Mouse (Mus musculus): Measurements from ENCODE around the gene Anpep. TPM values are rescaled to one million over a fixed set of nuclear protein-coding genes. Genes with fewer than 3 reads are reported as not detected.
"Not testable (repeated sequence)": the region's sequence is repeated elsewhere in the genome, so short reads cannot be mapped to it uniquely, and the experiment has no call there.

Anpep gene
- total RNA-seq, 2 experiments from 2014 or later: 13.7 to 17.4 TPM

- intact Hi-C loops (cut with DNase I): no loop called here
Observed at GRCm38 (mm10) chr7:79819515-79819914, 41.3 kb downstream of the Anpep start.

DNA sequence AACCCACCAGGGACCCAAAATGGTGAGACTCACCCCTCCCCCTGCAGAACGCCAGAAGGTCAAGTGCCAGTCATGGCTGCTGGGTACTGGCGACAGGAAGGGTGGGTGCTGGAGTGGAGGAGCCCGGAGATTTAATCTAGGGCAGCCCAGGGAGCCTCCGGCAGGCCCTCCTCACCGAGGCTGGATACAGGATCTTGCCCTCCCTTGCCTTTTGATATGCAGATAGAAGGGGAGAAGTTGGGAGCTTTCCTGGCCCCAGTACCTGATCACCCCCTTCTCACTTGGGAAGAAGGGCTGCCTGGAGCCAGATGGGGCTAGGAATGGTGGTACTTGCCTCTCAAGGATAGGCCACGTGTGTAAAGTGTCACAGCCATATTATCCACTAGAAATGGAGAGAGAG, 42.5 kb downstream of the Anpep start:
- no peak for DNase-seq (ENCODE audit: low spot score)
- intact Hi-C loops (cut with DNase I): no loop called here

More at GRCm38 (mm10) chr7:79819515-79819914, 41.3 kb downstream of the Anpep start:
- DNase-seq (ENCODE audit: low spot score): no peak

- intact Hi-C loops (cut with DNase I): no loop called here
- DNase-seq (ENCODE audit: low spot score): no peak
Observed at GRCm38 (mm10) chr7:79813409-79813808, 47.5 kb downstream of the Anpep start.

- intact Hi-C loops (cut with DNase I): no loop called here
- DNase-seq (ENCODE audit: low spot score): peak; percentile 46
Observed at GRCm38 (mm10) chr7:79810611-79811506, 50.0 kb downstream of the Anpep start, which contains the start of gene Mesp2. Gene Mesp2, plus strand, starts transcription at chr7:79810727.

- intact Hi-C loops (cut with DNase I): loop anchor here (10.0 kb wide), 1 partner anchor 206 kb away; no protein-coding TSS in a partner anchor
- DNase-seq (ENCODE audit: low spot score): no peak
Observed at GRCm38 (mm10) chr7:79808561-79808960, 52.3 kb downstream of the Anpep start.

DNA sequence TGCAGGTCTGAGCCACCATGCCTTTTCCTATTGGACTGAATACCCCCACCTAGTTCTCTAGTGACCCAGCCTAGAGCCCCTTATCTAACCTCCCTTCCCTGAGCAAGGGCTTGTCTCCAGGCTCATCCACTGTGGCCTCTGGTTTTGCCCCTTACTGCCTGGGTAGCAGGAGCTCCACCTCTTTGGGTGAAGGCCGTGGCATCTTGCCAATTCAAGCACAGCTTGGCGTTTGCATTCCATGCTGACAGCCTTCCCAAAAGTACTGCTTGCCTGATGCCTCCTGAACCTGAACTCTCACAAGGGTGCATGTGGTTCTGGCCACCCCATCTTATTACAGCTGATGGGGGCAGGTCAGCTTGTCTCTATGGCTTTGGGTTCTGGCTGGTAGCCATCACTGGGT, 57.0 kb downstream of the Anpep start:
- intact Hi-C loops (cut with DNase I): loop anchor here (10.0 kb wide), 1 partner anchor 211 kb away; no protein-coding TSS in a partner anchor
- DNase-seq (ENCODE audit: low spot score): no peak

DNA sequence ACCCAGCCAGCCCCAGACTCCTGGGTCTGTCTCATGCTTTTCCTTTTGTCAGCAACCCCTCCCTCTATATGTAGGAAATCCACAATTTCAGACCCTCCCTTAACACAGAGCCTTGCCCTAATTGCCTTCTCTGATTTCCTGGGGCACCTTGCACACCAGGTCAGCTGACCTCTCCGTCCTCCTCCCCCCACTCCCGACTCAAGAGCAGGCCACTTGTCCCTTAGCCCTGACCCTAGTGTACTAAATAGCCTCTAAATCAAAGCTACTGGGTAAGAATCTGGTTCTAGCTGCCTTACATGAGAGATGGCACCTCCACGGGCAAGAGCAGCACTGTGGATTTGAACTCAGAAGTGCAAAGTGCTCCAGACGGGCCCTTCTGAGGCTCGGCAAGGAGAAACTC, 58.8 kb downstream of the Anpep start:
- no peak for DNase-seq (ENCODE audit: low spot score)
- intact Hi-C loops (cut with DNase I): loop anchor here (10.0 kb wide), 1 partner anchor 213 kb away; no protein-coding TSS in a partner anchor

GRCm38 (mm10) chr7:79801391-79801790, 59.5 kb downstream of the Anpep start:
- DNase-seq (ENCODE audit: low spot score): no peak
- intact Hi-C loops (cut with DNase I): loop anchor here (10.0 kb wide), 1 partner anchor 213 kb away; no protein-coding TSS in a partner anchor

GRCm38 (mm10) chr7:79800336-79800735, 60.5 kb downstream of the Anpep start:
- intact Hi-C loops (cut with DNase I): loop anchor here (10.0 kb wide), 1 partner anchor 214 kb away; no protein-coding TSS in a partner anchor
- no peak for DNase-seq (ENCODE audit: low spot score)

GRCm38 (mm10) chr7:79799506-79799905, 61.4 kb downstream of the Anpep start:
- DNase-seq (ENCODE audit: low spot score): no peak
- intact Hi-C loops (cut with DNase I): loop anchor here (1.0 to 10.0 kb wide), 2 partner anchors 115 to 295 kb away; no protein-coding TSS in a partner anchor

GRCm38 (mm10) chr7:79799048-79799447, 61.8 kb downstream of the Anpep start:
- intact Hi-C loops (cut with DNase I): loop anchor here (1.0 to 10.0 kb wide), 2 partner anchors 115 to 296 kb away; no protein-coding TSS in a partner anchor

GRCm38 (mm10) chr7:79798606-79799005, 62.3 kb downstream of the Anpep start:
- intact Hi-C loops (cut with DNase I): loop anchor here (1.0 to 10.0 kb wide), 2 partner anchors 116 to 296 kb away; no protein-coding TSS in a partner anchor
- DNase-seq (ENCODE audit: low spot score): no peak

More at GRCm38 (mm10) chr7:79799048-79799447, 61.8 kb downstream of the Anpep start:
- DNase-seq (ENCODE audit: low spot score): peak; percentile 47

DNA sequence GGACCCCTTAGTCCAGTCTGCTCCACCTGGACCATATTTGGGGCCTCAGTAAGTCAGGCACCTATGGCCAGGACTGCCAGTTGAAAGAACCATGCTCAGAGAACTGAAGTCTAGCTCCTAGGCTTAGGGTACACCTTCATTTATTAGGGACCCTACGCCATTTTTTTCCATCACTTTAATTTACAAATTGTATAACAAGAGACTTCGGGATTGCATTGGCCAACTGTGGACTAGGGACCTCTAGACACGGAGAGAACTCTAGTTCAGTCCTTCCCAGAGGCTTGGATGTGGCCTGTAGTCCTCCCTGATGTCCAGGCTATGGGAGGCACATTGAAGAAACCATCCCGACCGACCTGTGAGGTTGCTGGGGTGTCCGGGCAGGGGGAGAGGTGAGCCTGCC, 67.2 kb downstream of the Anpep start, which contains the start of gene Mesp1:
TSS of gene Mesp1 (minus strand) at position 101 of the 400 bp plus-strand sequence.
- DNase-seq (ENCODE audit: low spot score): no peak
- intact Hi-C loops (cut with DNase I): loop anchor here (10.0 kb wide), 1 partner anchor 301 kb away; no protein-coding TSS in a partner anchor

GRCm38 (mm10) chr7:79792635-79793421, 68.0 kb downstream of the Anpep start:
- DNase-seq (ENCODE audit: low spot score): no peak
- intact Hi-C loops (cut with DNase I): loop anchor here (10.0 kb wide), 1 partner anchor 302 kb away; no protein-coding TSS in a partner anchor

DNA sequence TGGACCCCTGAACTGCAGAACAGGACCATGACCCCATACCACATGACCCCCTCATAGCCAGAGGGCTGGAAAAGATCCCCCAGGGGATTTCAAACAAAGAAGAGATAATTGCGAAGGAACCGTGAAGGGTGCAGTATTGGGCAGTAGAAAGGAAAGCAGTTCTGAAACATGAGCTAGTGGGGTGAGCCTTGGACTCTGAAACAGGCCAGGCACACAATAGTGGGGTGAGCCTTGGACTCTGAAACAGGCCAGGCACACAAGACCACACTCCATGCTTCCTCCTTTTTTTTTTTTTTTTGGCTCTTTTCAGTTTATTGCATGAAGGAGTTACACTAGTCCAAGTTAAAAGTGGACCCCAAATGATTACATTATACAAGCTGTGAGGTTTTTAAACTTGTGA, 71.0 kb downstream of the Anpep start:
- DNase-seq (ENCODE audit: low spot score): not testable (repeated sequence)
- intact Hi-C loops (cut with DNase I): loop anchor here (10.0 kb wide), 1 partner anchor 305 kb away; no protein-coding TSS in a partner anchor

DNA sequence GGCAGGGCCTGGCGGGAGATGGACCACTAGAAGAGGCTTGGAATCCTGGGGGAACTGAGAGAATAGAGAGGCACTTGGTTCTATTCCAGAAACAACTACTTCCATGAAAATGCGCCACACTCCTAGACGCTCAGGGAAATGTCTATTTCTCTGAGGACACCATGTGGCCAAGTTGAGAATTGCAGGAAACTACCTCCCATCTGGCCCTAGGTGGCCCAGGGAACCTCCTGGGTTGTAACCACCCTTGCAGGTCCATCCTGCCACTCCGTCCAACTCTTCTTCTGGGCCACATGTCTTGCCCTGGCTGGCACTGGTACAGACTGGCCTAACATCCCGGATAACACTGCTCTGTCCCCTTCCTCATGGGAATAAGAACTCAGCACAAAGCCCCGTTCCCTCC, 74.6 kb downstream of the Anpep start:
- intact Hi-C loops (cut with DNase I): no loop called here
- DNase-seq (ENCODE audit: low spot score): no peak

DNA sequence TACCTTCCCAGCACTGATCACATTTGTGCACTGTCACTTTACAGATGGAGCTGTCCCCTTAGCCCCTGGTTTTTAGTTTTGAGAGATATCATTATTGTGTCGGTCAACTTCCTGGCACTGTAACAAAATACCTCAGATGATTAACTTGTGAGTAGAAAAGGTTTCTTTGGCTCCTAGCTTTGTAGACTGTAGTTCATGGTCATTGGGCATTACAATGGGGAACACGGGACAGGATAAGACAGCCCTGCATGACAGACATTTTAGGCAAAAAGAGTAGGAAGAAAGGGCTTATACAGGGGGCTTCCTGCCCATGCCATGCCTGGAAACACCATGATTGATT, 78.4 kb downstream of the Anpep start:
- DNase-seq (ENCODE audit: low spot score): no peak
- intact Hi-C loops (cut with DNase I): no loop called here

DNA sequence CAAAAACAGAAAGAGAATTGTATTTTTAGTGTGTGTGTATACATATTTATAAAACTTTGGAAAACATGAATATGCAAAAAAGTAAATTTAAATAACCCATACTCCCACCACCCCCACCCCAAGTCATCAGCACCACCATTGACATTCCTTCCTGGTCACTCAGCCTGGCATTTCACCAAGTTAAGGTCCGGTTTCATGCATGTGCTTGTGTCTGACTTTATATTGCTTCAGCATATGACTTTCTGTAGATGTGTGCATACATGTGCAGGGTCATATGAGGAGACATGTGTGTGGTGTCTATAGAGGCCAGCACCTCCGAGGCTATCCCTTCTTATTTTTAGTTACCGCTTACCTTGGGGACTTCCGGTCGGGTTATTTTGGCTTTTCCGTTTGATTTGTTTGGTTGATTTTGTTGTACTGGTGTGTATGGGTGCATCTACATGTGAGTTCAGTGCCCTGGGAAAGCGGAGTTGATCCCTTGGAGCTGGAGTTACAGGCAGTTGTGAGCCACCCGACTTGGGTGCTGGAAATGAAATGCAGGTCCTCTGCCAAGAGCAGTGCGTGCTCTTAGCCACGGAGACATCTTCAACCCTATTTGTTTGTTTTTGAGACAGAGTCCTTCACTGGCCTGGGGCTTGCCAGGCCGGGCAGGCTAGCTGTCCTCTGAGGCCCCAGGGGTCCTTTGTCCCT, 78.9 kb downstream of the Anpep start:
- DNase-seq (ENCODE audit: low spot score): no peak
- intact Hi-C loops (cut with DNase I): no loop called here

All from heart, postnatal 25 days (tissue).